Mouse (Mus musculus): Measurements from ENCODE around the gene Mov10l1. TPM values are rescaled to one million over a fixed set of nuclear protein-coding genes. Genes with fewer than 3 reads are reported as not detected.

The Mov10l1 gene
- total RNA-seq, 2 experiments from 2014 or later: not detected

DNA sequence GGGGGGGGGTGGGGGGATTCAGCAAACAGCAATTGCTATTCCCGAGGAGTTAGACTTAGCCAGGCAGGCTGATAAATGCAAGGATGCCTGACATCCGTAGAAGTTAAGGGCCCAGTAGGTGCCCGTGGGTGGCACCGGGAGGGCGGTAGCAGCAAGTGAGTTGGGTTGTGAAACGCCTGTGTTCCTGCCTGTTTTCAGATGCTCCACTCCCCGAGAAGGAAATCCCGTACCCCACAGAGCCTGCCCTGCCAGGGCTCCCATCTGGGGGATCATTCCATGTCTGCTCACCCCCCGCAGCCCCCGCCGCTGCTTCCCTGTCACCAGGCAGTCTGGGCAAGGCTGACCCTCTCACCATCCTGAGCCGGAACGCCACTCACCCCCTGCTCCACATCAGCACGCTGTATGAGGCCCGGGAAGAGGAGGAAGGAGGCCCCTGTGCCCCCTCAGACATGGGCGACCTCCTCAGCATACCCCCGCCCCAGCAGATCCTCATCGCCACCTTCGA lies 86.7 kb downstream of the Mov10l1 start:
- no peak for ATAC-seq (replicated peaks; ENCODE audit: low FRiP score, low TSS enrichment, poor library complexity, severe bottlenecking)

DNA sequence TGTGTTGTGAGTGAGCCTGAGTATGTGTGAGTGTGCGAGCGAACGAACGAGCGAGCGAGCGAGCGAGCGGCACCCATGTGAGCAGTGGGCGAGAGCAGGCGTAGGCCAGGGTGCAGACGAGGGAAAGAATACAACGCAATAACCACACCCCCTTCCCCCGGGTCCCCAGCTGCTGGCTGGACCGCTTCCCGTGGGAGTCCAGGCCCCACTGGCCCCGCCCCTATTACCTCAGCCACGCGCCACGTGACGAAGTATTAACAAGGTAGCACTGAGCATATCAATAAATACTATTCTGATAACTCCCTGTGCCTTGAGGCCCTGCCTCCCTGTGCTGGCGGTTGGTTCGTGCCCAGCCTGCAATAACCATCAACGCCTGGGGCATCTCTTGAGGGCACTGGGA lies 87.9 kb downstream of the Mov10l1 start:
- ATAC-seq (replicated peaks; ENCODE audit: low FRiP score, low TSS enrichment, poor library complexity, severe bottlenecking): no peak

DNA sequence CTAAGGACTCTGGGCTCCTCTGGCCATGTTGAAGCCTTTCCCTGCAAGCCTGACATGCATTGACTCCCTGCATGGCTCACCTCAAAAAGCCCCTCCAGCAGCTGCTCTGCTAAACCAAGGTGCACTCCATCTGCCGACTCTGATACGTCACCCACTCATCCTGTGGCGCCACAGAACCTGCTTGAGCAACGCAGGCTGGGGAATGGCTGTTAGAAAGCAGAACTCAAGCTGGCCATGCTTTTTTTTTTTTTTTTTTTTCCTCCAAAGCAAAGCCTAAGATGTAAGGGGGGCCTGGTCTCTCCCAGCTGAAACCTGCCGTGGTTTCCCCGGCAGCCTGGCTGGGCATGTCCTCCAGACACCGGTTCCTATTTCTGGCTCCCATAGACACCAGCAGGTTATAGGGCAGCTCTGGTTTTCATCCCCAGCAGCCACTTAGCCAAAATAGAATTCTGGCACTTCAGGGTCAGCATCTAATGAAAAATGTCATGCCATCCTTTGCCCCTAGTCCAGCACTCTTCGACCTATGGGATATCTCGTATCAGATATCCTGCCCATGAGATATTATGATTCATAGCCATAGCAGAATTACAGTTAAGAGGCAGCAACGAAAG lies 91.4 kb downstream of the Mov10l1 start:
- ATAC-seq (replicated peaks; ENCODE audit: low FRiP score, low TSS enrichment, poor library complexity, severe bottlenecking): no peak

DNA sequence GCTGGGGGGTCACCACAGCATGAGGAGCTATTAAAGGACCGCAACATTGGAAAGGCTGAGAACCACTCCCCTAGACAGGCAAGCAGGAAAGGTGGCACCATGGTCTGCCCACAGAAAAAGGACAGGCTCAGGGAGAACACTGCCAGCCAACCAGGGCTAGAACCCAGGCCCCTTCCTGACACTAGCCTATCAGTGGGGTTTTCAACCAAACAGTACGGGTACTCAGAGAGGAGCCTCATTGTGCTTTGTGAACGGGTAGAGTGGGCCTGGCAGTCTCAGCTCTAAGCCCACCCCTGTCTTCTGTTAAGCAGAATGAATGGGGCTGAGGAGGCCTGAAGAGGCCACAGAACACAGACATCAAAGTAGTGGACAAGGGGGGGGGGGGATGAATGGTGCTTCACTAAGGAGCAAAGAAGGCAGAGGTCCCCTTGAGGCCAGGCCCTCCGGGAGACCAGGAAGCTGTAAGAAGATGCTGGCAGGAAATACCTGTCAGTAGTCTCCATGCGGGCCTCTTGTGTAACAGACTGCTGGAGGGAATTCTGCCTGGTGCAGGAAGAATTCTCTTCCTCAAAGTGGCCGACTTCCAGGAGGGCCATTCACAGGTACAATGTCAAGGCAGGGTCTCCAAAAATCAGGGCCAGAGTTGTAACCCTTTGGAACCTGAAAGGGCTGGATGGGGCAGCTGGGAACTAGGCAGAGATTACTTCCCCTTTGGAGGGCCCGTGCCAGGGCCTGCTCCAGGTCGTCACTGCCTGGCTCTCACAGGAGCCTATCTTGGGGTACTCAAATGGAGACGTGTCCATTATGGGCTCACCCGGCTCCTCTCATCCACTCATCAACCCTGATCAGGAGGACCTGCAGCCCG lies 92.1 kb downstream of the Mov10l1 start, which contains the start of gene Trabd:
Trabd (plus strand) TSS at position 512 of the 865 bp plus-strand sequence.
- ATAC-seq (replicated peaks; ENCODE audit: low FRiP score, low TSS enrichment, poor library complexity, severe bottlenecking): no peak; the same call in 1 of the 2 replicates

DNA sequence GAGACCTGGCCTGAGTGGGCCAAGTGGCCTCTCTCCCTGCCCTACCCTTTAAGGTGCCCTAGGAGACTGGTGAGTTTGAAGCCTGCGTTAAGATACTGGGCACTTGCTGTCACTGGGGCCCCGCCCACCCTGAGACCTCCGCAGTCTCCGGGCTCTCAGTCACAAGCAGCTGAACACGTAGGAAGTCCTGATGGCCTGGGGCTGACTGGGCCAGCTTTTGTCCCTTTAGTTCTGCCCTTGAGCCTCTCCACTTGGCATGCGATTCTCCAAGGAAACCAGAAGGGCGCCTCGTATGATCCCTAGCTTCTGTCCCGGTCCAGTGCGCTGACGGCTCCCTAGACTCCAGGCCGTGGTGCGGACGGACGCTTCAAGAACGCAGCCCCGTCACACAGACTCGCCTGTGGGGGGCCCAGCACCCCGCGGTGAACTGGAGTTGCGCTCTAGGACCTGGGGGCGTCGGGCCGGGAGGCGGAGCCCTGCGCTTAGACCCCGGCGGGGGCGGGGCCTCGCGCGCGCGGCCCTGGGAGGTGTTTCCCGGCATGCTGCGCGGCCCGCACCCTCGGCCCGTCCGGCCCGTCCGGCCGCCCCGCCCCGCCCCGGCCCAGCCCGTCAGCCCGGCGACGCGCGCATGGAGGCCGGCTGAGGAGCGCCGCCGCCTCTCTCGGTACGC lies 92.9 kb downstream of the Mov10l1 start:
- ATAC-seq (replicated peaks; ENCODE audit: low FRiP score, low TSS enrichment, poor library complexity, severe bottlenecking): peak; percentile 65

DNA sequence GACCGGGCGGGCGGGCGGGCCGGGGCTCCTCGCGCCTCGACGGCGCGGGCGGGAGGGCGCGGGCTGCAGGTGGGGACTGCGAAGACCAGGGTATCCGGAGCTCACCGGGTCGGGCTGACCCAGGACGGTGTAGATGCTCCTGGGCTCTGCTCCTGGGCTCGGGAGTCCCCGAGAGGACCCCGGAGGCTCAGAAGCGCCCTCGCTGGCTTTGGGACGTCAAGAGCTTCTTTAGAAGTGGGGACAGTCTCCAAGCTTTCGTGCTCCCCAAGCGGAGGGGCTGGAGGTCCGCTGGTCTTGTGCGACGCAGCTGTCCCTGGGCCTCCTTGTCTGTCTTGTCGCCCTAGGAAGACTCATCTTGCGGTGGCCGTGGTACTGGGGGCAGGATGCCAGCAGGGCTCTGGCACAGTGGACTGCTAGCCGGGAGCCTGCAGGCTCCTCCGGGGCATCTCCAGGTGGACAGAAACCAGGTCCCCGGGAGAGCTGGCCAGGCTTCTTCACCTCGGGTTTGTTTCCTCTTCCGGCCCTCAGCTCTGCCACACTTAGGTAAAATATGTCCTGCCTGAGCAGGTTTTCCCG lies 93.5 kb downstream of the Mov10l1 start:
- ATAC-seq (replicated peaks; ENCODE audit: low FRiP score, low TSS enrichment, poor library complexity, severe bottlenecking): peak; percentile 18; the same call in 1 of the 2 replicates

DNA sequence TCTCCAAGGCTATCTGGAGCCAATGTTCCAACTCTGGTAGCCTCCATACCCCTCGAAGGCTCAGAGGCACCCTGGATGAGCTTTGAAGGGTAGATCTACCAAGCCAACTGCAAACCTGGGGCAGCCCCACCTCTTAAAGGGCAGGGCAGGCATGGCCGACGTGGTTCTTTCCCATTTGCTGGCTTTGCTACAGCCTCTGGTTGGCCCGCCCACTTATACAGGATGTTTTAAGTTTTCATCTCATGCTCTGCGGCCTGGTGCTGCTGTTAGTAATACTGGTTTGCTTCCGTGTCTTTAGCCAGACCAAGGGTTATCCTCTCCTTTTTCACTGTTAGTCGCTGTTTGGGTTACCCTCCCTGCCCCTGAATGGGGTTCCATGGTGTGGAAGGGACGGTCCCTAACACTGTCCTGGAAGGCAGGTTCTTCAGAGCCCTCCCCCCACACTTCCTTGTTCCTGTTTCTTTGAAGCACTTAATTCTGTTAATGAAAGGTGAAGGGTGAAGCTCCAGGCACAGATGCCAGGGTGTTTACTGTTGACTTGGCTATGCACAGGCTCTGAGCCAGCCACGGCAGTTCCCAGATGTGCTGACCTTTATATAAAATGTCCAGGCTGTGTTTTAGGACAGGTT lies 95.6 kb downstream of the Mov10l1 start:
- peak; percentile 83 for ATAC-seq (replicated peaks; ENCODE audit: low FRiP score, low TSS enrichment, poor library complexity, severe bottlenecking)

DNA sequence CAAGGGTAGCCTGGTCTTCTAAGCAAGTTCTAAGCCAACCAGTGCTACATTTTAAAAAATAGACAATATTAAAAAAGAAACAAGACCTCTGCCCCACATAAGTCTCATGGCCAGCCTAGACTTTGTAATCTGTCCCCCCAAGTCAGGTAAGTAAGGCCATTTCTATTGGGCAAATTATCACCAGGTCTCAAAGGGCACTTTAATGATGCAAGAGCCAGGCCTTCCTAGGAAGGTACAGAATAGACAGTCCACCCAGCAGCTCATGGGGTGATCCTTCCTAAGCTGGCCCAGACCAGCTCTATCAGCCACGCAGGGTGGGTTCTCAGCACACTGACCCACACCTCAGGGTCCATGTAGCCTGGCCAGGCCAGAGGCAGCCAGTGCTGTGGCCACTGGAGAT lies 101.2 kb downstream of the Mov10l1 start:
- ATAC-seq (replicated peaks; ENCODE audit: low FRiP score, low TSS enrichment, poor library complexity, severe bottlenecking): no peak

DNA sequence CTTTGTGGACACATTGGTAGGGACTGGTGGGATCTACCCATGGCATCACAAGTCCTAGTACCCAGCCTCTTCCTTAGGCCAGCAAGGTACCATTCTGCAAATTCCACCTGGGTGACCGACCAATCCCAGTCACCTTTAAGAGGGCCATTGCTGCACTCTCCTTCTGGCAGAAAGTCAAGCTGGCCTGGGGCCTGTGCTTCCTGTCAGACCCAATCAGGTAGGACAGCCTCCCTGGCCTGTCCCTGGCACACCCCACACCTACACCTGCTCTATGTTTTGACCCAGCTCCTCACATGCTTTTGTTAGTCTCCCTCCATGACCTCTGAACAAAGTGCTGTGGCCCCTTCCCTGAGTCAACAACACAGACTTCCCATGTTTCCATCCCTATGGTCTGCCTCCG lies 102.1 kb downstream of the Mov10l1 start:
- ATAC-seq (replicated peaks; ENCODE audit: low FRiP score, low TSS enrichment, poor library complexity, severe bottlenecking): no peak

DNA sequence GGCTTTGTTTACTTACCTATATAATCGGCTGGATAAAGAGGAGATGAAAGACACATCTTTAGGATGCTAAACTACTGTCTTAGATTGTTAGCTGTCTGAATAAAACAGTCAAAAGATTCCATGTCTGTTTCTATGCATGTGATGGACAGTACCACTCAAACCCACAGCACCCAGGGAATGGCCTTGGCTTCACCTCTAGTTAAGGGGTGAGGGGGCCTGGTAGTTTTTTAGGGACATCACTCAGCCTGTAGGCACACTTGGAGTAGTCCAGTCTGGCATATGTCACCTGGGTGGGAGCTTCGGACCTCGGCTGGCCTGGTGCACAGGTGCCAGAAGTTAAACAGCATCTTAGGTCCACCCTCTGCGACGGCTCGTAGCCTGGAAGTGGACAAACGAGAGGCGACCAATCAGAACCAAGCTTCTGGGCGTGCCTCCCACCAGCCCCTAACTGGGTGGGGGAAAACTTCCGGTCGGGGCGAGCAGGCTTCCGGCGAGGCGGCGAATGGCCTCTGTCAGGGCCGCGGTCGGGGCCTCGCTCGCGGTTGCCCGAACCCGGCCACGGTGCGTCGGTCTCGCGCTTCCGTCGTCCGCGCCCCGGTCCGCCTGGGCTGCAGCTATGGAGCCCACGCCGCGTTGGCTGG lies 106.0 kb downstream of the Mov10l1 start, which contains the start of gene Selenoo:
Selenoo (plus strand) TSS at position 478 of the 641 bp plus-strand sequence.
- ATAC-seq (replicated peaks; ENCODE audit: low FRiP score, low TSS enrichment, poor library complexity, severe bottlenecking): peak; percentile 87

DNA sequence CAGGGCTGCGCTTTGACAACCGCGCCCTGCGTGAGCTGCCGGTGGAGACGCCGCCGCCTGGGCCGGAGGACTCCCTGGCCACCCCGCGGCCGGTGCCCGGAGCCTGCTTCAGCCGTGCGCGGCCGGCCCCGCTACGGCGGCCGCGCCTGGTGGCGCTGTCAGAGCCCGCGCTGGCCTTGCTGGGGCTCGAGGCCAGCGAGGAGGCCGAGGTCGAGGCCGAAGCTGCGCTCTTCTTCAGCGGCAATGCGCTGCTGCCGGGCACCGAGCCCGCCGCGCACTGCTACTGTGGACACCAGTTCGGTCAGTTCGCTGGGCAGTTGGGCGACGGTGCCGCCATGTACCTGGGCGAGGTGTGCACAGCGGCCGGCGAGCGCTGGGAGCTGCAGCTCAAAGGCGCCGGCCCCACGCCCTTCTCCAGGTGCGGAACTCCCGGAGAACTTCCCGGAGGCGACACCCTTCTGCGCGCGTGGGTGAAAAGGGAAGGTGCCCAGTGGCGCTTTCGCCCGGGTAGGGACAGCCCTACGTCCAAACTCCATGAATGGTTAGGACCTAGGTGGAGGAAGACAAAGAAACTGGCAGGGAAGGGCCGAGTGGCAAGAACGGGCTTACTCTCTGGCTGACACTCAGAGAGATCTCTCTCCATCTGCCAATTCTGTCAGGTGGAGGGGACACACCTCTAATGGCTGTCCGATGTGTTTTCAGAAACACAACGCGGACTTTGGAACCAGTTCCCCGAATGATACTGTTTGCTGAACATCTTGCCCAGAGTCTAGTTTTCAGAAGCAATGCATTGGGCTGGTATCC lies 106.7 kb downstream of the Mov10l1 start:
- ATAC-seq (replicated peaks; ENCODE audit: low FRiP score, low TSS enrichment, poor library complexity, severe bottlenecking): peak; percentile 23; the same call in 1 of the 2 replicates

DNA sequence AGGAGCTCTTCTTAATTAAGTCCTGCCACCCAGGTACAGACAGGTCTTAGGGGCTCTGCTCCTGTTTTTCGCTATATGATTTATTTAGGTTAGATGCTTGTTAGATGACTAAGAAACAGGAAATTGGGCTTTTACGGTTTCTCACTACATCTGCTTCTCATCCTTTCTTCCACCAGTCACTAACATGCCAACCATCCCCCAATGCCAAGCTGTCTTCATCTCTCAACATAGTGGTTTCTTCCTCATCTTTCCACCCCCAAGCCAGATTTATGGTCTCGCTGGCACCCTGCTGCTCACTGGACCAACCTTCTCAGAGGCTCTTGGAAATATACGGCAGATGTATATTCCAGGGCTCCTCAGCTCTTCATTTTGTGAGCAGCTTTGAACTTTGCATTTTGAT lies 108.0 kb downstream of the Mov10l1 start:
- no peak for ATAC-seq (replicated peaks; ENCODE audit: low FRiP score, low TSS enrichment, poor library complexity, severe bottlenecking)

DNA sequence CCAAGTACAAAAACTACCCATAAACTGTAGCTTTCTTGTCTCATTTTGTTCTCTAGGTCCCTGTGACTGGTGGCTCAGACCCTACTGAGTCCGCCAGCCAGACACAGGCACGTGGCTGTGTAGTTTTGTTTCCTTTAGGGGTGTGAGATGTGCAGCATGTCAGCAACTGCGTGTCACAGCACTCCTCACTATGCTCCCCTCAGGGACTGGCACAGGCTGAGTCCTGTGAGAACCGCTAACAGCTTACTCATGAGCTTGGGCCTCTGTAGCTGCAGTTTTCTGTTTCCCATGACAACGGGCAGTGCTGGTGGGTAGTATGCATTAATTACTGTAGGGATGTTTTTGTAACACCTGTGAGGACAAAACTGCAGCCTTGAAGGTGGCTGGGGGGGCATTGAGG lies 109.5 kb downstream of the Mov10l1 start:
- no peak for ATAC-seq (replicated peaks; ENCODE audit: low FRiP score, low TSS enrichment, poor library complexity, severe bottlenecking)

DNA sequence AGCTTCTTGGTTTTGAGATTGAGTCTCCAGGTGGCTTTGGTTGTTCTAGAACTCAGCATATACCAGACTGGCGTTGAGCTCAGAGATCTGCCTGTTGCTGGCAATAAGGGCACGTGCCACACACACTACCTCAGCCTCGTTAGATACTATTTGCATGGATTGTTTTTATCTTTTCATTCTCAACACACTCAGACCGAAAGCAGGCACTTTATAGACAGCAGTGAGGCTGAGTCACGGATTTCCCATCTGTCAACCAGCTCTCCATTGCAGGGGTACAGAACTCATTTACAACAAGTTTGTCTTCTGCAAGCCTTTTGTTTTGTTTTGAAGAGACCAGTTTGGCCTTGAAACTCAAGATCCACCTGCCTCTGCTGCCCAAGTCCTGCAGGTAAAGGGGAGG lies 114.7 kb downstream of the Mov10l1 start:
- ATAC-seq (replicated peaks; ENCODE audit: low FRiP score, low TSS enrichment, poor library complexity, severe bottlenecking): no peak

DNA sequence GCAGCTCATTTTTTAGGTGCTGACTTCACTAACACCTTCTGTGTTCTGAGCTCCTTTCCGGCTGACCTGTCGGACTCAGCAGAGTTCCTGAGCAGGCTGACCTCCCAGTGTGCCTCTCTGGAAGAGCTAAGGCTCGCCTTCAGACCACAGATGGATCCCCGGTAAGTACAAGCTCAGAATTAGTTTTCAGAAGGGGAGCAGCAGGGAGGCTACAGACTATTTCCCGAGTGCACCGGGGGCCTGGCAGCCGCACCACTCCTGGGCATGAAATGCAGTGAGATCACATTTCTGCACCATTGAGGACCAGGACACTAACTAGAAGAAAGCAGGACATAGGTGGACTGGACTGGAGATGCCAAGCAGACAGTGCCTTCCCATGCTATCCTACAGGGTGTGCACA lies 115.9 kb downstream of the Mov10l1 start:
- no peak for ATAC-seq (replicated peaks; ENCODE audit: low FRiP score, low TSS enrichment, poor library complexity, severe bottlenecking)

DNA sequence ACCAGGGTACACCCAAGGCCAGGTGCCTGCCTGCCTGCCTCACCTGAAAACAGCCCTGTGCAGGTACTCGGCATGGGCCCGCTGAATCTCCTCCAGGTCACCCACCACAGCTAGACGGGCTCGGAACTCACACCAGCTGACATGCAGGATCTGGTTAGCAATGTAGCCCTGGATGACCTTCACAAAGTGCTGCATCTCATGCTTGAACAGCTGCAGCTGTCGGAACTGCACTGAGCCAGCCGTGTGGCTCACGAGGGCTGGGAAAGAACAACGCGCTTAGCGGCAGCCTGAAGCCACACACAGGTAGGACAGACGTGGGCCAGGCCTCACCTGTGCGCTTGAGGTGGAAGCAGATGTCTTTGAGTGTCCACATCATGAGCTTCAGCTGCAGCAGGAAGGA lies 118.1 kb downstream of the Mov10l1 start:
- ATAC-seq (replicated peaks; ENCODE audit: low FRiP score, low TSS enrichment, poor library complexity, severe bottlenecking): no peak

DNA sequence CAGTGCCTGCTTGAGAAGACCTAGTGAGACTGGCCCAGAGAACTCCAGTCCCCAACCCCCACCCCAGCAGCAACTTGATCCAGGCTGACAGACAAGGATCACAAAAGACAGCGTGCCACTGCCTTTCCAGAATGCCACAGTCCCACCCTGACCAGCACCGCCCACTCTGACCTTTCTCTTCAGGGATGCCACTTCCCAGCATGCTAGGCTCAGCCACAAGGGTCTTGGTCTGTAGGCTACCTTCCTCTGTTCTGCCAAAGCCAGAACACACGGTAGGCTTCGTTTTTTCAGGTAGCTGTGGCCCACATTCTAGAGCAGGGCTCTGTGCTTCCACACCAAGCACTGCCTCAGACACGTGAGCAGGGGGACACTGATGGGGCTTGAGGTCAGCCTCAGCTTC lies 119.9 kb downstream of the Mov10l1 start:
- ATAC-seq (replicated peaks; ENCODE audit: low FRiP score, low TSS enrichment, poor library complexity, severe bottlenecking): no peak

DNA sequence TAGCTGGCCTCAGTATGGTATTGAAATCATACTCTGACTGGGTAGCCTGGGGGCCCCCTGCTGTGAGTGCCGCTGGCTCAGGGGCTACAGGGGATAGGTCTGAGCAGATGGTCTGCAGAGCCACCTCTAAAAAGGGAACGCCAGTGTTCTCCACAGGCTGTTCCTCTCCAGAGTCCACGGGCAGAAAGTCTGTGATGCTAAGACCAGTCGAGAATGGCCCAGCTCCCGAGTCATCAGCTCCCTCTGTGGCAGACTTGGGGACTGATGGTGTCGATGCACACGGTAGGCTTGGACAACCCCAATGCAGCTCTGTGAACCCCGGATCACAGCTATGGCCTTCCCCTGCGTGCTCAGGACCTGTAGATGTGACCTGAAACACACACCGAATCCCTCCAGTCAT lies 121.2 kb downstream of the Mov10l1 start:
- 0 out of 2 replicates have a peak, but pooled peaks have one; percentile 16 for ATAC-seq (replicated peaks; ENCODE audit: low FRiP score, low TSS enrichment, poor library complexity, severe bottlenecking)
